In the genomic region with DNA sequence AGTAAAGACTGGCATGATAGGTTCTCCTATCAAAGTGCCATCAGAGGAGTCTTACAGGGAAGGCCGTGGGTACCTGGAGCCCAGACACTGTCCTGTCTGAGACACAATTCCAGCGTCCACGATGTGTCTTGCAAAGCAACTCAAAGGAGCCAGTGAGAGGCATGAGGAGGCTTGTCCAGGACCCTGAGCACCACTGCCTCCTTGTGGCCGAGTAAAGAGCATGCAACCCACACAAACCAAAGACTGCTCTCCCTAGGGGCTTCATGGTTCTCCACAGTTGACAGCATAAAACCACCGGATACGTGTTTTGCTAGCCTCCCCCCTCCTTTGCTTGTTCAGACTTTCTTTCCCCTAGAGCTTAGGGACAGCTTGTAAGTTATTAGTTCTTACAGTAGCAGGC, we compare ENCODE assay signal across 8 mouse cellular contexts. TPM values are rescaled to one million over a fixed set of nuclear protein-coding genes. Genes with fewer than 3 reads are reported as not detected.
A peak's percentile ranks its signal among the peaks of the same experiment; 100 is the strongest.
DNase-seq lines count a peak whose midpoint lies in the region; ATAC-seq and TF ChIP-seq lines count a peak whose summit lies in the region.

No protein-coding gene starts in this region.

- H3K36me3 ChIP-seq in neural tube, embryonic 15.5 days, result no peaks in the 10 kb centered on the region
- no peaks in the 10 kb centered on the region for H3K36me3 ChIP-seq in liver, embryonic 12.5 days
- H3K36me3 ChIP-seq in small intestine, adult 2 months (ENCODE audit: control insufficient read depth, insufficient read depth, low read length), result no peaks in the 10 kb centered on the region

- H3K4me1 ChIP-seq in neural tube, embryonic 15.5 days, result 0 out of 2 replicates have a peak, but pooled peaks cover 4% of the 10 kb centered on the region
- H3K4me1 ChIP-seq in liver, embryonic 12.5 days, result peaks cover 9% of the 10 kb centered on the region; the same call in 1 of the 2 replicates
- no peaks in the 10 kb centered on the region for H3K4me1 ChIP-seq in small intestine, adult 2 months (ENCODE audit: control insufficient read depth, insufficient read depth, insufficient read length, low read length)

- H3K9ac ChIP-seq in neural tube, embryonic 15.5 days (replicated peaks), result no peak overlapping the region
- H3K9ac ChIP-seq in liver, embryonic 12.5 days, result no peak overlapping the region

- no peak overlapping the region for H3K27ac ChIP-seq in neural tube, embryonic 15.5 days (replicated peaks)
- no peak overlapping the region for H3K27ac ChIP-seq in liver, embryonic 12.5 days
- no peak overlapping the region for H3K27ac ChIP-seq in small intestine, adult 2 months (ENCODE audit: insufficient read depth, low read depth, low read length)

- ATAC-seq in frontal cortex, adult (ENCODE audit: low TSS enrichment), result peak; percentile 47
- no peak for ATAC-seq in neural tube, embryonic 15.5 days (ENCODE audit: low FRiP score)
- ATAC-seq in common myeloid progenitor, adult 5-6 weeks (replicated peaks; ENCODE audit: low read depth, poor library complexity, severe bottlenecking), result peak; percentile 69
- ATAC-seq in liver, embryonic 12.5 days, result 0 out of 2 replicates have a peak, but pooled peaks have one; percentile 7

- no peak for TF ChIP-seq POLR2A in small intestine, adult 2 months (IDR thresholded peaks at IDR 0.05; ENCODE audit: low read depth, low read length)

- H3K4me2 ChIP-seq in neural tube, embryonic 15.5 days, result no peak overlapping the region
- no peak overlapping the region for H3K4me2 ChIP-seq in liver, embryonic 12.5 days

- peak; percentile 72; the same call in 1 of the 2 replicates for TF ChIP-seq CTCF in small intestine, adult 2 months (IDR thresholded peaks at IDR 0.05; ENCODE audit: extremely low read depth, insufficient read length, insufficient replicate concordance, low read depth, low read length)

- H3K4me3 ChIP-seq in neural tube, embryonic 15.5 days (replicated peaks), result no peak overlapping the region
- H3K4me3 ChIP-seq in liver, embryonic 12.5 days, result no peak overlapping the region
- H3K4me3 ChIP-seq in small intestine, adult 2 months (ENCODE audit: low read depth, low read length), result no peak overlapping the region

- H3K27me3 ChIP-seq in neural tube, embryonic 15.5 days (replicated peaks), result no peaks in the 10 kb centered on the region
- no peaks in the 10 kb centered on the region for H3K27me3 ChIP-seq in liver, embryonic 12.5 days (replicated peaks)
- no peaks in the 10 kb centered on the region for H3K27me3 ChIP-seq in small intestine, adult 2 months (ENCODE audit: control insufficient read depth, insufficient read depth, low read length)

- 38% methylated on average over 6 of the region's 6 CpGs for WGBS in neural tube, embryonic 15.5 days
- WGBS in liver, embryonic 12.5 days (ENCODE audit: insufficient replicate concordance), result 32% methylated on average over 6 of the region's 6 CpGs
- 42% methylated on average over 6 of the region's 6 CpGs for WGBS in small intestine, adult 2 months

- no peak for DNase-seq in frontal cortex, postnatal 10 days (ENCODE audit: low spot score in 2 of 2)
- DNase-seq in neural tube, embryonic 10.5 days (ENCODE audit: extremely low spot score, low spot score), result peak; percentile 29
- DNase-seq in right cerebral cortex, postnatal 36 days (ENCODE audit: low spot score in 2 of 2), result no peak

- H3K9me3 ChIP-seq in neural tube, embryonic 15.5 days (replicated peaks), result no peaks in the 10 kb centered on the region
- H3K9me3 ChIP-seq in liver, embryonic 12.5 days (replicated peaks), result no peaks in the 10 kb centered on the region

RNA-seq across cellular contexts. Expression of a gene that starts 39.2 kb away (rescaled TPM):
- polyA plus RNA-seq in neural tube, embryonic 15.5 days (2015; fragmentation: Nextera tagmentation; extraction: Ambion mirVana), result 41.7 and 51.4 TPM in 2 replicates
- total RNA-seq in common myeloid progenitor, adult 5-6 weeks (2017), result 11.4 and 22.5 TPM in 2 replicates
- 4.0 and 4.1 TPM in 2 replicates for polyA plus RNA-seq in liver, embryonic 12.5 days (2016; fragmentation: Nextera tagmentation; extraction: Ambion mirVana)
- 3.5 and 5.6 TPM in 2 replicates for polyA plus RNA-seq in small intestine, adult 2 months (2012; rRNA removed)
